Mouse (Mus musculus) cerebellum, adult 2 months (tissue): ENCODE measurements around the gene Bri3.

ENCODE experiments used
- CTCF ChIP-seq: fragments of 200-500 bp; IDR thresholded peaks from 2 replicates; pipeline ENCODE4 v1.5.1; 2011; ENCODE audit warnings: low read depth, mild to moderate bottlenecking, control low read depth, low read length, moderate library complexity, borderline replicate concordance; ENCODE audit not compliant: insufficient read depth
- POLR2A ChIP-seq: fragments of 200-500 bp; IDR thresholded peaks from 2 replicates; pipeline ENCODE4 v1.6.1; 2011; ENCODE audit warnings: low read length, control low read depth, borderline replicate concordance; ENCODE audit not compliant: insufficient read depth

DNA sequence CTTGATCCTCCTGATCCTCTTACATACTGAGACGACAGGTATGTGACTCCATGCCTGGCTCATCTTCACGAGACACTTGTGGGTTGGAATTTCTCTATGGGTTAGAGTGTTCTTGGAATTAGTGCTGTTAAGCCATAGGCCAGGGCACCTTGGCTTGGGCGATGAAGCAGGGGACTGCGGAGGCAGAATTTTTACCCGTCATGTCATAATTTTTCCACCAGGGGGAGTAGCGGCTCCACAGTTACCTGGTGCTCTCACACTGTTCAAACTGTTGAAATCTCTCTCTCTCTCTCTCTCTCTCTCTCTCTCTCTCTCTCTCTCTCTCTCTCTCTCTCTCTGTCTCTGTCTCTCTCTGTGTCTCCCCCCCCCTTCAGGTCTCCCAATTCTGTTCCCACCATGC lies 143.6 kb downstream of the Bri3 start:
- peak; percentile 73 for TF ChIP-seq CTCF
- TF ChIP-seq POLR2A: no peak
